Mouse (Mus musculus) retina, adult 2 months (tissue): ENCODE data around the gene Adck2.

ENCODE experiments used
- DNase-seq: peaks from one replicate; pipeline ENCODE4 v3.0.0-alpha.2; 2012; ENCODE audit warnings: low read depth, low spot score

Adck2 gene

DNA sequence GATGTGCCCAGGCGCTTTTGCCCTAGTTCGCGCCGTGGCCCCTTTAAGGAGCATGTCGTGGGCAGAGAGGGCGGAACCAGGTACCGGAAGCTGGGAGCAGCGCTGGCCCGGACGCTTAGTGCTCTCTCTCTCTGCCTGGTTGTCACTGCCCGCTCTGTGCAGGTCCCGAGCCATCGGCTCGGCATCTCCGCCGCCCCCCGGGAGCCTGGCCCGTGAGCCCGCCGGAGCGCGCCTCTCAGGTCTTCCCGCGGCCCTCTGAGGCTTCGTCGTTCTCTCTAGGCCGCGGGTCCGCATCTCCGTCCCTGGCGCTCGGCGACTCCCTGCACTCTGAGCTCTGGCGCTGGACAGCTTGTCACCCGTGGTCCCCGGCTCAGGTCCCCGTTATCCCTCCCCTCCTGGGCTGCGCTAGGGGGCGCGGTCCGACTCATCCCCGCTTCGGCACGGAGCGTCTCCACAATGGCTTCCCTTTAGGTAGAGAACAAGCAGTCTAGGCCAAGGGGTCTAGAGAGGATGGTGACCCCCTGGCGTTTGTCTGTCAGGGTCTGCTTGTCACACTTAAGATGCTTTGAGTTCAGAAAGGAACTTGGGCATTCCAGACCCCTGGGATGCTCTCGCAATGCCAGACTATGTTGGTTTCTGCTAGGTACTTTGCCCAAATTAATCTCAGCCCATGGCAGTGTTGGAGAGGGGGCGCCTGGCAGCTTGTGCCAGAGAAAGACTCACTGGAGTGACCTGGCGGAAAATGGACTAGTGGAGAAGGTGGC, at the start of gene Adck2:
TSS of gene Adck2 (plus strand) at position 83 of the 764 bp plus-strand sequence.
- DNase-seq: peak; percentile 74

DNA sequence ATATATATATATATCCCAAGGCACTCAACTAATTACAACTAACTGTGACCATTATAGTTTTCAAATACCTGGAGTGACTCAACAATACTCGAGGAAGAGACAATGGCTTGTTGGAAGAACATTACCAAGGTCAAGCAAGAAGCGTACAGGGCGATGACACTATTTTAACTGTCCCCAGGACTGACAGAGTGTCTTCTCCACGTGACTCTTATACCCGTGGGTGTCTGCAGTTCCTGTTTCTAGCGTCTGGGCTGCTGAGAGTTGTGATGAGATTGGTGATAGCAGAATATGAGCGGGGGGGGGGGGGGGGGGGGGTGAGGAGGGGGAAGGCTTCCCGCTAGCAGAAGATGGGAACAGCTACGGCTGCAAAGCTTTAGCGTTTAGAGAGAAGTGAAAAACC, 46.9 kb upstream of the Adck2 start:
- no peak for DNase-seq

DNA sequence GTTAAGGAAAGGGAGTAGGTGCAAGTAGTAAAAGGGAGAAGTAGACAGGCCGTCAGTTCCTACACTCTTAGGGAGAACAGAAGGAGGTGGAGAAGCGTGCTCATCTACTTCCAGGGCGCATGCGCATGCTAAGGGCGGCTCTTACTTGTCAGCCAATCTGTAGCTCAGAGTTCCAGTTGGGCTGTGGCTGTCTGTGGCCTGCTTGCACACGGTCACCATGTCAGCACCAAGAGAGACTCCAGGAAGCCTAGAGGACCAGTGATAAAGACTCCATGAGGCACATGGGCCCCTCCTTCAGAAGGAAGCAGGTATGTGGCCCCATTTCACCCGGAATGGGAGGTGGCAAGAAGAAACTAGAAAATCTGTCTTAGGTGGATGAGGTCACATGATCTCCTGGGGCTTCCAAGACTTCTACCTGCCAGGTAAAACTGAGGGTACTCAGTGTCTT, 46.3 kb upstream of the Adck2 start:
- DNase-seq: no peak

DNA sequence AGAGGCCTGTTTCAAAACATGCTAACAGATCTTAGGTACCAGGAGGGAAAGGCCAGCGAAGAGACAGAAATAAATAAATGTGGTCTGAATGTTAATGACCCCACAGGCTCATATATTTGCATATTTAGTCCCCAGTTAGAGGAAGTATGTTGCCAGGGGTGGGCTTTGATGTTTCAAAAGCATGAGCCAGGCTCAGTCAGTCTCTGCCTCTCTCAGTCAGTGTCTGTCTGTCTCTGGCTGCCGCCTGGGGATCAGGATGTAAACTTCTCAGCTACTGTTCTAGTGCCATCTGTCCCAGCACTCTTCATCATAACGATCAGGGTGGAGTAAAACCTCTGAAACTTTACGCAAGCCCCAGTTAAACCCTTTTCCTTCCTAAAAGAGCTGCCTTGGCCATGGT, 45.9 kb upstream of the Adck2 start:
- DNase-seq: no peak

GRCm38 (mm10) chr6:39528671-39529535, 44.8 kb upstream of the Adck2 start:
- no peak for DNase-seq

DNA sequence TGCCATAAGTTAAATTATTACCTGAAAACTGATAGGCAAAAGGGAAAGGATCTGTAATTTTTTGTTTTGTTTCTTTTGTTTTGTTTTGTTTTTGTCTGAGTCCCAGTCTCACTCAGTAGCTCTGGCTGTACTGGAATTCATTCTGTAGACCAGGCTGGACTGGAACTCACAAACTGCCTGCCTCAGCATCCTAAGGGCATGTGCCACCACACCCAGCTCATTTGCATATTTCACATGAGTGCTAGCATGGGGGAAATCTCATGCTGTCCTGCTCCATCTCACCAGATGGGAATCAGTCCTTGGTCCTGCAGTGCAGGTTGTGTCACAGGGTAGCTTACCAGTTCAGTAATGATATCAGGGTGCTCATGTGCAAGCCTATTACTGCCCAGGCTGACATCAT, 38.7 kb upstream of the Adck2 start:
- DNase-seq: no peak

DNA sequence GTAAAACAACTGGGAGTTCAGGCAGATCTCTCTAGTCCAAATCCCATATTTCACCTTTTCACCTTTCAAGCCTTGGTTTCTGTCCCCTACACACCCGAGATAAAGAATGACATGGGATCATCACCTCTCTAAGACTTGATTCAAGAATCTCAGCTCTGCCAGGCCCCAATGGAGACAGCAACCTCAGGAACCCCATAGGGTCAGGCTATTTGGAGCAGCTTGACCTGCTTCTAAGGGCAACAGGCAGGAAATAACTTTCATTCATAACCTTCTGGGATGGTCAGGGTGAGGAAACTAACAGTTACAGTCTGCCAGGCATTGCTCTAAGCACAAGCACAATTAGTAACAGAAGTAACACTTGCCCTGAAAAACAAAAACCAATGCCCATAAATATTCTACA, 37.1 kb upstream of the Adck2 start:
- no peak for DNase-seq

GRCm38 (mm10) chr6:39537276-39537675, 36.4 kb upstream of the Adck2 start:
- DNase-seq: no peak

DNA sequence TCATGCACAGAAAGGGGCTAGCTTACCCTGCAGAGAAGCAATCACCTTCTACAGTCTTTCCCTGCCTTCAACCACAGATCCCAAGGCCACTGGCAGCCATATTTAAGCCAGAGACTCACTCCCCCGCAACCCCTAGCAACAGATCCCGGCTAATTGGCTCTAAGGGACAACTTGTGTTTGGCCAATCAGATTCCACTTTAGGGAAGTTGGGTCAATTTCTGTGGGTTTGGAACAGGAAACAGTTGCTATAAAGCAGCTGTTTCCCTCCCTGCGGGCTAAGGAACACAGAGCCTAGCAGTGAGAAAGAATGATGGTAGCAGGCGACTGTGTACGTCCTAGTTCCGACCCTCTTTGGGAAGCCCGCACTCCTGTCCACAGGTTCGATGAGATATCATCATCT, 35.4 kb upstream of the Adck2 start:
- no peak for DNase-seq

- no peak for DNase-seq
Measured at GRCm38 (mm10) chr6:39539679-39540155, 34.0 kb upstream of the Adck2 start.

DNA sequence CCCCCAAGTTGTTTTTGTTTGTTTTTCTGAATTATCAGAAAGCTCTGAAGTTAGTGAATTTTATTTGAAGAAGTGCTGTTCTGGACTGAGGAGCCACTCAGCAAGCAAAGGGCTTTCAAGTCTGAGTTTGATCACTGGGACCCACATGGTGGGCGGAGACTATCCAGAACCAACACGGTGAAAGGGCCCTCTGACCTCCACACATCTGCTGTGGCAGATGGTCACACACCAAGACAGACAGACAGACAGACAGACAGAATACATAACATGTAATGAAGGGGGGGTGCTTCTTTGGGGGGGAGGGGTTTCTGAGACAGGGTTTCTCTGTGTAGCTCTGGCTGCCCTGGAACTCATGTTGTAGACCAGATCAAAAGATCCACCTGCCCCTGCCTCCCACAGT, 33.1 kb upstream of the Adck2 start:
- no peak for DNase-seq

GRCm38 (mm10) chr6:39542631-39543597, 30.8 kb upstream of the Adck2 start:
- no peak for DNase-seq

DNA sequence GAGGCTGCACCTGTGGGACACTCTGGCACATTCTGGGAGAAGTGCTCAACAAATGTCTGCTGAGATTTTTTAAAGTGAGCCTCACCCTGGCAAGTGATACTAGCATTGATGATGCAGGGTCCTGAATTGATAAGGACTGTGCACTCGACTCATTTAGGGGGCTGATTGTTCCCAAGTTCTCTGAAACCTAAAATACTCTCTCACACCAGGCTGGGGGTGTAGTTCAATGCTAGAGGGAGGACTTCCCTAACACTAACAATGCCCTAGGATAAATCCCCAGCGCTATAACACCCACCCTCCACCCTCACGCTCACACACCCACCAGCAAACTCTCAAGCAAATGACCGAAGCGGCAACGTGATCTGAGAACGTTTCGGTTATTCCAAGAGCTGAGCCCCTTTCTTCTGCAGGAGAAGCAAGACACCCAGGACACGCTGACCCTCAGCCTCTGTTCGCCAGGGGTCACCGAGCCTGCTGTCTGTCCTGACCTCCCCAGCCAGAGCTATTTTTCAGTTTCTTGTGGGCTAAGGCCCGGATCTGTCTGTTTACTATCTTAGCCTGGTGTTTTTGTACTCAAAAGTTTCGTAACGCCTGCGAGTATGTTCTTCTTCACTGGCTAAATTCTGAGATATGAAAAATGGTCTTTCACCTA, 29.8 kb upstream of the Adck2 start:
- DNase-seq: no peak

- no peak for DNase-seq
Measured at GRCm38 (mm10) chr6:39545474-39545873, 28.2 kb upstream of the Adck2 start.

- no peak for DNase-seq
Measured at GRCm38 (mm10) chr6:39548030-39548429, 25.6 kb upstream of the Adck2 start.

- DNase-seq: no peak
Measured at GRCm38 (mm10) chr6:39551981-39552636, 21.6 kb upstream of the Adck2 start.

DNA sequence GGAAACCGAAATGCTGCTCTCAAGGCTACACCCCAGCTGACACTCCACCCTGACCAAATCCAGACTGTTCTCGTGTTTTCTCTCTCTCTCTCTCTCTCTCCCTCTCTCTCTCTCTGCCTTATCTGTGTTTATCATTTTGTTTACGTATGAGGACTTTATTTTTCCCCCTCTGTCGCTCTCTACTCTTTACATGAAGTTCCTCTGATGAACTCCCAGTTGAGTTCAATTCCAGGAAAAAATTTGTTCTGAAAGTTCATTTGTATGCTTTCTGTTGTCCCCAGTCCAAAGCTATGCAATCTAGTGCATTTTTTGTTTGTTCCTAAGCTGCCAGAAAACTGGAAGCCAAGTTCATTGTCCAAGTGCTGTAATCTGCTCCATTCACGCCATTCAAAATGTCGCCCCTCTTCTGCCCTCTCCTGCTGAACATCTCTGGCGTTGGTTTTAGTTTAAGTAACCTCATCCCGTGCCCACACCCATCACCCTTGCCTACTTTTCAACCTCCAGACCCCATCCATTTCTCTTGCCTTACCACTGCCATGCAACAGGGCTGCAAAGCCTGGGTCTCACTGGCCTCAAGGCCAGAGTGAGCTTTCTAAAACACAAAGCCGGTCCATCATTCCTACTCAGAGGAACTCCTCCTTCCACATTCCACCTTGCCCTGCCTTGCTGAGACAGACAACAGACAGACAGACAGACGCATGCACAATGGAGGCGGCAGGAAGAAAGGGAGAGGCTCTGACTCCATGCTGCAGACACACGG, 18.6 kb upstream of the Adck2 start:
- no peak for DNase-seq

GRCm38 (mm10) chr6:39555648-39555945, 18.1 kb upstream of the Adck2 start:
- DNase-seq: no peak

GRCm38 (mm10) chr6:39556900-39557659, 16.6 kb upstream of the Adck2 start:
- no peak for DNase-seq
